Mouse (Mus musculus) heart, postnatal 0 days (tissue): ENCODE measurements around the gene Asap2. TPM values are rescaled to one million over a fixed set of nuclear protein-coding genes. Genes with fewer than 3 reads are reported as not detected.

Experiments used
- ATAC-seq: fragments of 200-750 bp; cut with Nextera tagmentation; 2 replicates; pipeline ENCODE4 v1.8.0; 2017; ENCODE audit warnings: low read depth, moderate number of reproducible peaks, moderate library complexity; ENCODE audit not compliant: insufficient read depth
- DNase-seq: peaks from one replicate; pipeline ENCODE4 v3.0.0-alpha.2; 2016; ENCODE audit warnings: low spot score
- H3K27ac ChIP-seq: fragments of 300-500 bp; sonication (generic); 2 replicates; pipeline ENCODE4 v1.5.1; 2014; ENCODE audit warnings: low read depth, mild to moderate bottlenecking
- H3K27me3 ChIP-seq: fragments of 300-500 bp; sonication (generic); 2 replicates; pipeline ENCODE4 v1.6.1; 2014; ENCODE audit warnings: low read length, mixed read lengths; ENCODE audit not compliant: control insufficient read depth, insufficient read depth
- H3K36me3 ChIP-seq: fragments of 300-500 bp; sonication (generic); replicated peaks from 2 replicates; pipeline ENCODE4 v1.6.1; 2014; ENCODE audit warnings: low read length, mixed read lengths; ENCODE audit not compliant: control insufficient read depth, insufficient read depth
- H3K4me1 ChIP-seq: fragments of 300-500 bp; sonication (generic); 2 replicates; pipeline ENCODE4 v1.6.1; 2014; ENCODE audit warnings: antibody characterized with exemption; ENCODE audit not compliant: control insufficient read depth, insufficient read depth
- H3K4me2 ChIP-seq: fragments of 300-500 bp; sonication (generic); 2 replicates; pipeline ENCODE4 v1.6.1; 2014; ENCODE audit warnings: low read depth, mild to moderate bottlenecking, low read length, moderate library complexity
- H3K4me3 ChIP-seq: fragments of 300-500 bp; sonication (generic); 2 replicates; pipeline ENCODE4 v1.5.1; 2014; ENCODE audit warnings: low read depth, low read length
- H3K9ac ChIP-seq: fragments of 300-500 bp; sonication (generic); replicated peaks from 2 replicates; pipeline ENCODE4 v1.6.1; 2014; ENCODE audit warnings: low read depth, low read length, mixed read lengths
- H3K9me3 ChIP-seq: fragments of 300-500 bp; sonication (generic); replicated peaks from 2 replicates; pipeline ENCODE4 v1.6.1; 2016; ENCODE audit warnings: low read length; ENCODE audit not compliant: control insufficient read depth
- CTCF ChIP-seq: IDR thresholded peaks from 2 replicates; pipeline ENCODE4 v1.5.1; 2016; ENCODE audit warnings: antibody characterized with exemption, control low read depth, low read depth
- EP300 ChIP-seq: IDR thresholded peaks from 2 replicates; pipeline ENCODE4 v1.6.1; 2016; ENCODE audit warnings: antibody characterized with exemption, low read depth
- WGBS: fragments of 180-500 bp; shearing (Covaris S2); extraction: QIAGEN DNeasy Blood & Tissue Kit; methylation state at CpG from one replicate; pipeline ENCODE4 v1.1.7; 2014; 5-methylcytosine and 5-hydroxymethylcytosine counted together
- polyA plus RNA-seq: library from polyadenylated mRNA; unstranded; fragments of >200 nt; fragmentation: Nextera tagmentation; extraction: Ambion mirVana; gene quantifications from 2 replicates; pipeline ENCODE4 v1.2.1, GENCODE M21; 2015
- total RNA-seq: library from RNA; depleted of rRNA; stranded (reverse); fragments of >200 nt; gene quantifications from 2 replicates; pipeline ENCODE4 v1.2.3, GENCODE M21; 2014; ENCODE audit warnings: low replicate concordance

Asap2 gene
- total and polyA plus RNA-seq, 2 experiments from 2014 or later: 4.1 to 9.6 TPM

DNA sequence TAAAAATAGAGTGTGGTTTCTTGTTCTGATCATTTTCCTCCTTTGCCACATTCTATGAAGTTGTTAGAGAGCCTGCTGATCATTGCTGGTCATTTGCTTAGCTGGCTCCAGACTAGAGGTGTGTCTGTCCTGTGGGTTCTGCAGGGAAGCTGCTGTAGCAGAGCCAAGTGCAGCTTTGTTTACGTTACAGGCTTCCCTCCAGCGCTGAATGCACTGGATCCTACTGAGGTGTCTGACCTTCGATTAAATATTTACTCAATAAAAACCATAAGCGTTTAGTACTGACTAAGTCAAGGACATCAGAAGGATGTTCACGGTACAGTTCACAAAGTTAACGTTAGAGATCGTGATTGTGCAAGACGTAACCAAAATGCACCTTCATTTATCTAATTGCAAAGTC is 311.7 kb downstream of the Asap2 start:
- no peak overlapping the region for H3K9ac ChIP-seq
- TF ChIP-seq EP300: no peak
- TF ChIP-seq CTCF: no peak
- H3K27me3 ChIP-seq: no peaks in the 10 kb centered on the region
- peak overlapping the region; percentile 39 for H3K27ac ChIP-seq
- H3K36me3 ChIP-seq: peaks cover 87% of the 10 kb centered on the region
- H3K4me1 ChIP-seq: no peaks in the 10 kb centered on the region
- 82% methylated on average over 8 of the region's 8 CpGs for WGBS
- ATAC-seq (no peak), DNase-seq (no peak)
- H3K4me3 ChIP-seq: no peak overlapping the region
- H3K4me2 ChIP-seq: no peak overlapping the region
- no peaks in the 10 kb centered on the region for H3K9me3 ChIP-seq

DNA sequence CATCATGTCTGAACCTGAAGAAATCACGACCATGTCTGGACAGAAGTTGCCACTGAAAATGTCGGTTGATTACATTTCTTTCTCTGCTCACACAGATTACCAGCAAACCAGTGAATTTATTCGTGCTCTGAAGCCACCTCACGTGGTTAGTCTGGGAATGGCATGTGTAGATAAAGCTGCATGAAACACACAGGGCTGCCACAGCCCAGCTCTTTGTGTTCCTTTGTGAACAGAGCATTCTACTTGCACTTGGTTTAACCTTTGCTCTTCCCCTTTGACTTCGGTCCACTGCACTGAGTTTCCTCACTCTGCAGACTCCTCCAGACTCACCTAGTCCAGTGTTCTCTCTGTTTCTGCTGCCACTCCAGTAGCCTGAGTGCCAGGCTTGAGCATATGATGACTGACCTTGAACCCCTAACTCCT is 312.1 kb downstream of the Asap2 start:
- no peak overlapping the region for H3K4me3 ChIP-seq
- TF ChIP-seq CTCF (no peak), EP300 (no peak)
- H3K36me3 ChIP-seq: peaks cover 87% of the 10 kb centered on the region
- no peak for DNase-seq
- peak overlapping the region; percentile 39; the same call in 1 of the 2 replicates for H3K27ac ChIP-seq
- H3K4me2 ChIP-seq: no peak overlapping the region
- H3K27me3 ChIP-seq: no peaks in the 10 kb centered on the region
- H3K9me3 ChIP-seq: no peaks in the 10 kb centered on the region
- no peaks in the 10 kb centered on the region for H3K4me1 ChIP-seq
- 64% methylated on average over 5 of the region's 5 CpGs for WGBS
- H3K9ac ChIP-seq: no peak overlapping the region
- ATAC-seq: peak; percentile 54; the same call in 1 of the 2 replicates

DNA sequence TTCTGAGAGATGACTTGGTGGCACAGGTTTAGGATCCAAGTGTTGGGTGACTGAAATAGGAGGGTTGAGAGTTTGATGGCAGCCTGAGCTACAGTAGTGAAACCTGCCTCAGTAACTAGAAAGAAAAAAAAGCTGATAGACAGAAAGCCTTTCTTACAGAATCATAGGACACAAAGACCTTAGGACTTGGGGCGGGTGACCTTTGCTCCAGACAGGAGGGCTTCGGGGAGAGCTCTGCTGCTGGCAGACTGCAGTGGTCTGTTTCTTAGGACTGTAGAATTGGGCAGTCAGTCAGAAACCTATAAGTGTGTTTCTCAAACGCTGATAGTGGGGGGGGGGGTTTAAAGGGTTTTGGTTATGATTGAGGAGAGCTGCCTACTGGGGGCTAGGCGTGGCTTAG is 315.5 kb downstream of the Asap2 start:
- ATAC-seq (no peak), DNase-seq (no peak)
- Histone ChIP-seq H3K9ac (no peak overlapping the region), H3K36me3 (peaks cover 91% of the 10 kb centered on the region), H3K9me3 (no peaks in the 10 kb centered on the region), H3K27ac (no peak overlapping the region), H3K4me3 (no peak overlapping the region), H3K27me3 (no peaks in the 10 kb centered on the region), H3K4me1 (no peaks in the 10 kb centered on the region), H3K4me2 (no peak overlapping the region)
- TF ChIP-seq EP300 (no peak), CTCF (no peak)
- 87% methylated on average over 4 of the region's 4 CpGs for WGBS

DNA sequence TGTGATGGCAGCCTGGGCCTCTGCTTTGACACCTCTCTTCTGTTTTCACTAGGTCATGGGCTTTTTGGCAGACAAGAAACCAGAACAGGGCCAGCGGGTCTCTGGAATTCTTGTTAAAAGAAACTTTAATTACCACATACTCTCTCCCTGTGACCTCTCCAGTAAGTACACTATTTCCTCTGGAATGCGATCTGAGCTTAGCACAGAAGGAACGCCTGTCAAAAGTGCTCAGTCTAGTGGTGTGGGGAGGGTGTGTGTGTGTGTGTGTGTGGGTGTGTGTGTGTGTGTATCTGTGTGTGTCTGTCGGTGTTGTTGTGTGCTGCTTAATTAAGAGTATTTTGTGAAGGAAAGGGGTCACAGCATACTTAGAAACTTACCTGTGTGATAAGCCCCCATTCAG is 316.5 kb downstream of the Asap2 start:
- H3K36me3 ChIP-seq: peaks cover 94% of the 10 kb centered on the region
- no peak overlapping the region for H3K9ac ChIP-seq
- TF ChIP-seq CTCF (no peak), EP300 (no peak)
- no peak overlapping the region for H3K27ac ChIP-seq
- H3K9me3 ChIP-seq: no peaks in the 10 kb centered on the region
- 83% methylated on average over 4 of the region's 4 CpGs for WGBS
- ATAC-seq: no peak
- no peak for DNase-seq
- no peaks in the 10 kb centered on the region for H3K27me3 ChIP-seq
- H3K4me2 ChIP-seq: no peak overlapping the region
- no peak overlapping the region for H3K4me3 ChIP-seq
- no peaks in the 10 kb centered on the region for H3K4me1 ChIP-seq

DNA sequence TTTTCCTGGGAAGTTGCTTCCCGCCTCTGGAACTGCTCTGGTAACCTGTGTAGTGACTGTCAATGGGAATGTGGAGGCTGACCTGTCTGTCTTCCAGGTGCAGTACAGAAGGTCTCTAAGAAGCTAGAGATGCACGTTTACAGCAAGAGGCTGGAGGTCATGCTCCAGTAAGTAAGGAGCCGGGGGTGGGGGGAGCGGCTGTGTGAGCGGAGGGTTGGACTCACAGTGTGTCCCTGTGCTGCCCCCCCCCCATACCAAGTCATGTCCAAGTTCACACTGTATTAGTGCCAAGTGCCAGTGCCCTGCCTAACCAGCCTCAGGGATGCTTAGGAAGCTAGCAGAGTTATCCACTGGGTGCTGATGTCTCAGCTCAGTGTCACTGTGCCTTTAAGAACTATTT is 321.9 kb downstream of the Asap2 start:
- peaks cover 2% of the 10 kb centered on the region; the same call in 1 of the 2 replicates for H3K4me1 ChIP-seq
- DNase-seq: no peak
- 88% methylated on average over 5 of the region's 5 CpGs for WGBS
- H3K9ac ChIP-seq: no peak overlapping the region
- no peaks in the 10 kb centered on the region for H3K9me3 ChIP-seq
- peaks cover 75% of the 10 kb centered on the region for H3K36me3 ChIP-seq
- H3K27me3 ChIP-seq: no peaks in the 10 kb centered on the region
- no peak overlapping the region for H3K4me3 ChIP-seq
- no peak overlapping the region for H3K4me2 ChIP-seq
- no peak overlapping the region for H3K27ac ChIP-seq
- TF ChIP-seq CTCF: no peak
- no peak for TF ChIP-seq EP300
- ATAC-seq: no peak
